Mouse (Mus musculus): ENCODE measurements around the gene 1700003E16Rik. TPM values are rescaled to one million over a fixed set of nuclear protein-coding genes. Genes with fewer than 3 reads are reported as not detected.

1700003E16Rik gene
- polyA plus RNA-seq, 1 experiment = 1.9 TPM

GRCm38 (mm10) chr6:83165026-83165606, 8.9 kb downstream of the 1700003E16Rik start:
- peak overlapping the region; percentile 94 for H3K4me2 ChIP-seq (ENCODE audit: low read depth)
- peak overlapping the region; percentile 78 for H3K4me3 ChIP-seq
- TF ChIP-seq MYOG (IDR thresholded peaks at IDR 0.05; ENCODE audit: control insufficient read depth in 1 of 3, insufficient read depth in 1 of 3, insufficient read length in 2 of 3, low read depth in 2 of 3) (no peak), POLR2A (IDR thresholded peaks at IDR 0.05; ENCODE audit: insufficient read length, low read depth) (no peak), REST (IDR thresholded peaks at IDR 0.05; ENCODE audit: insufficient read depth, insufficient read length) (no peak), E2F4 (IDR thresholded peaks at IDR 0.05; ENCODE audit: insufficient read depth) (no peak)
- no peaks in the 10 kb centered on the region for H3K36me3 ChIP-seq (ENCODE audit: control insufficient read depth, insufficient read depth)
- peaks cover 12% of the 10 kb centered on the region for H3K27me3 ChIP-seq (ENCODE audit: control insufficient read depth, insufficient read depth, insufficient read length)
- peak overlapping the region; percentile 35 for H3ac ChIP-seq (ENCODE audit: control insufficient read depth, insufficient read length)
- H3K79me2 ChIP-seq (ENCODE audit: control insufficient read depth, insufficient read depth) = peaks cover 37% of the 10 kb centered on the region

GRCm38 (mm10) chr6:83165607-83166242, 9.5 kb downstream of the 1700003E16Rik start, which contains the start of gene Dctn1:
Dctn1 (plus strand) TSS chr6:83165920.
- H3K4me2 ChIP-seq (ENCODE audit: low read depth) = peak within 1 kb of the TSS; percentile 94

GRCm38 (mm10) chr6:83166243-83166630, 10.0 kb downstream of the 1700003E16Rik start:
- no peaks in the 10 kb centered on the region for H3K36me3 ChIP-seq (ENCODE audit: control insufficient read depth, insufficient read depth)
- peak overlapping the region; percentile 86 for H3K4me2 ChIP-seq (ENCODE audit: low read depth)
- no peak for TF ChIP-seq E2F4 (IDR thresholded peaks at IDR 0.05; ENCODE audit: insufficient read depth)
- TF ChIP-seq REST (IDR thresholded peaks at IDR 0.05; ENCODE audit: insufficient read depth, insufficient read length) = no peak
- TF ChIP-seq SRF (IDR thresholded peaks at IDR 0.05; ENCODE audit: control insufficient read depth, insufficient read length, low read depth) = no peak
- TF ChIP-seq CEBPB (IDR thresholded peaks at IDR 0.05; ENCODE audit: insufficient read depth, poor library complexity, severe bottlenecking) = no peak
- TF ChIP-seq MYOG (IDR thresholded peaks at IDR 0.05; ENCODE audit: control insufficient read depth in 1 of 3, insufficient read depth in 1 of 3, insufficient read length in 2 of 3, low read depth in 2 of 3) = no peak
- no peak for TF ChIP-seq MAX (IDR thresholded peaks at IDR 0.05; ENCODE audit: low read depth)
- no peak for TF ChIP-seq TCF3 (IDR thresholded peaks at IDR 0.05; ENCODE audit: insufficient read length, low read depth)
- no peak for TF ChIP-seq TCF12 (IDR thresholded peaks at IDR 0.05; ENCODE audit: insufficient read depth, poor library complexity, severe bottlenecking)
- TF ChIP-seq USF1 (IDR thresholded peaks at IDR 0.05; ENCODE audit: low read depth) = no peak
- TF ChIP-seq POLR2AphosphoS2 (IDR thresholded peaks at IDR 0.05; ENCODE audit: insufficient read length, low read depth) = no peak
- no peak for TF ChIP-seq POLR2A (IDR thresholded peaks at IDR 0.05; ENCODE audit: insufficient read length, low read depth)
- no peak for TF ChIP-seq MYOD1 (IDR thresholded peaks at IDR 0.05; ENCODE audit: control insufficient read depth in 1 of 3, insufficient read length in 2 of 3, low read depth in 2 of 3)
- H3ac ChIP-seq (ENCODE audit: control insufficient read depth, insufficient read length) = peak overlapping the region; percentile 35
- H3K27me3 ChIP-seq (ENCODE audit: control insufficient read depth, insufficient read depth, insufficient read length) = peaks cover 7% of the 10 kb centered on the region
- H3K79me2 ChIP-seq (ENCODE audit: control insufficient read depth, insufficient read depth) = peaks cover 48% of the 10 kb centered on the region
- H3K4me3 ChIP-seq = peak overlapping the region; percentile 78

More at GRCm38 (mm10) chr6:83165607-83166242, 9.5 kb downstream of the 1700003E16Rik start, which contains the start of gene Dctn1:
- H3ac ChIP-seq (ENCODE audit: control insufficient read depth, insufficient read length) = peak within 1 kb of the TSS; percentile 35
- H3K79me2 ChIP-seq (ENCODE audit: control insufficient read depth, insufficient read depth) = peaks cover 43% of the 10 kb centered on the region
- peaks cover 12% of the 10 kb centered on the region for H3K27me3 ChIP-seq (ENCODE audit: control insufficient read depth, insufficient read depth, insufficient read length)
- no peaks in the 10 kb centered on the region for H3K36me3 ChIP-seq (ENCODE audit: control insufficient read depth, insufficient read depth)
- TF ChIP-seq CEBPB (IDR thresholded peaks at IDR 0.05; ENCODE audit: insufficient read depth, poor library complexity, severe bottlenecking) = no peak
- peak; percentile 99 for TF ChIP-seq MAX (IDR thresholded peaks at IDR 0.05; ENCODE audit: low read depth)
- TF ChIP-seq MYOG (IDR thresholded peaks at IDR 0.05; ENCODE audit: control insufficient read depth in 1 of 3, insufficient read depth in 1 of 3, insufficient read length in 2 of 3, low read depth in 2 of 3) = no peak
- no peak for TF ChIP-seq REST (IDR thresholded peaks at IDR 0.05; ENCODE audit: insufficient read depth, insufficient read length)
- peak in 1 of 3 experiments; percentile 8 for TF ChIP-seq MYOD1 (IDR thresholded peaks at IDR 0.05; ENCODE audit: control insufficient read depth in 1 of 3, insufficient read length in 2 of 3, low read depth in 2 of 3)
- no peak for TF ChIP-seq TCF3 (IDR thresholded peaks at IDR 0.05; ENCODE audit: insufficient read length, low read depth)
- TF ChIP-seq POLR2A (IDR thresholded peaks at IDR 0.05; ENCODE audit: insufficient read length, low read depth) = peak; percentile 79
- TF ChIP-seq E2F4 (IDR thresholded peaks at IDR 0.05; ENCODE audit: insufficient read depth) = no peak
- peak; percentile 64 for TF ChIP-seq POLR2AphosphoS2 (IDR thresholded peaks at IDR 0.05; ENCODE audit: insufficient read length, low read depth)
- H3K4me3 ChIP-seq = peak within 1 kb of the TSS; percentile 78

- no peaks in the 10 kb centered on the region for H3K36me3 ChIP-seq (ENCODE audit: control insufficient read depth, insufficient read depth)
- TF ChIP-seq MAX (IDR thresholded peaks at IDR 0.05; ENCODE audit: low read depth) = no peak
- no peak for TF ChIP-seq USF1 (IDR thresholded peaks at IDR 0.05; ENCODE audit: low read depth)
- TF ChIP-seq POLR2A (IDR thresholded peaks at IDR 0.05; ENCODE audit: insufficient read length, low read depth) = no peak
- no peak for TF ChIP-seq TCF3 (IDR thresholded peaks at IDR 0.05; ENCODE audit: insufficient read length, low read depth)
- TF ChIP-seq E2F4 (IDR thresholded peaks at IDR 0.05; ENCODE audit: insufficient read depth) = no peak
- no peak for TF ChIP-seq TCF12 (IDR thresholded peaks at IDR 0.05; ENCODE audit: insufficient read depth, poor library complexity, severe bottlenecking)
- TF ChIP-seq SRF (IDR thresholded peaks at IDR 0.05; ENCODE audit: control insufficient read depth, insufficient read length, low read depth) = no peak
- no peak for TF ChIP-seq REST (IDR thresholded peaks at IDR 0.05; ENCODE audit: insufficient read depth, insufficient read length)
- no peak for TF ChIP-seq MYOD1 (IDR thresholded peaks at IDR 0.05; ENCODE audit: control insufficient read depth in 1 of 3, insufficient read length in 2 of 3, low read depth in 2 of 3)
- TF ChIP-seq CEBPB (IDR thresholded peaks at IDR 0.05; ENCODE audit: insufficient read depth, poor library complexity, severe bottlenecking) = no peak
- peak overlapping the region; percentile 67 for H3K4me2 ChIP-seq (ENCODE audit: low read depth)
- H3K79me2 ChIP-seq (ENCODE audit: control insufficient read depth, insufficient read depth) = peaks cover 63% of the 10 kb centered on the region
- H3K4me3 ChIP-seq = no peak overlapping the region
- H3ac ChIP-seq (ENCODE audit: control insufficient read depth, insufficient read length) = no peak overlapping the region
- H3K27me3 ChIP-seq (ENCODE audit: control insufficient read depth, insufficient read depth, insufficient read length) = no peaks in the 10 kb centered on the region
These were observed 13.7 kb downstream of the 1700003E16Rik start for GRCm38 (mm10) chr6:83169872-83170271.

Data from myocyte (in vitro differentiated cells).